Mouse (Mus musculus): ENCODE results near the gene Gprc5c. TPM values are rescaled to one million over a fixed set of nuclear protein-coding genes. Genes with fewer than 3 reads are reported as not detected.

Gprc5c gene
- total and polyA plus RNA-seq, 3 experiments = not detected

GRCm38 (mm10) chr11:114854581-114854980, 3.6 kb downstream of the Gprc5c start:
- no peak overlapping the region for H3K27ac ChIP-seq (ENCODE audit: control insufficient read depth, low read depth, low read length)
- H3K4me1 ChIP-seq (ENCODE audit: control insufficient read depth in 1 of 2, insufficient read depth in 2 of 2, low read length in 2 of 2) = no peaks in the 10 kb centered on the region
- H3K9ac ChIP-seq (ENCODE audit: control insufficient read depth, low read depth, low read length, poor library complexity, severe bottlenecking) = no peak overlapping the region
- no peaks in the 10 kb centered on the region for H3K79me2 ChIP-seq (ENCODE audit: control insufficient read depth, insufficient read depth, low read length, poor library complexity)
- H3K36me3 ChIP-seq (ENCODE audit: control insufficient read depth in 1 of 2, insufficient read depth in 2 of 2, low read length in 2 of 2) = no peaks in the 10 kb centered on the region
- no peaks in the 10 kb centered on the region for H3K9me3 ChIP-seq (replicated peaks; ENCODE audit: insufficient read depth, low read length)
- H3K4me3 ChIP-seq (ENCODE audit: control insufficient read depth in 1 of 2, insufficient read depth in 1 of 2, low read depth in 2 of 2, low read length in 2 of 2) = no peak overlapping the region
- H3K27me3 ChIP-seq (ENCODE audit: control insufficient read depth in 1 of 2, insufficient read depth in 2 of 2, low read length in 2 of 2) = no peaks in the 10 kb centered on the region
- TF ChIP-seq RCOR1 (IDR thresholded peaks at IDR 0.05; ENCODE audit: low read depth, low read length) = no peak
- no peak for TF ChIP-seq MXI1 (IDR thresholded peaks at IDR 0.05; ENCODE audit: low read depth, low read length)
- no peak for TF ChIP-seq TBP (IDR thresholded peaks at IDR 0.05; ENCODE audit: low read depth, low read length)
- no peak for TF ChIP-seq ELF1 (IDR thresholded peaks at IDR 0.05; ENCODE audit: low read depth, low read length)
- TF ChIP-seq MAX (IDR thresholded peaks at IDR 0.05; ENCODE audit: low read length) = no peak
- no peak for TF ChIP-seq TAL1 (IDR thresholded peaks at IDR 0.05; ENCODE audit: low read length)
- no peak for DNase-seq (ENCODE audit: low read depth, low spot score)

GRCm38 (mm10) chr11:114856125-114856524, 5.2 kb downstream of the Gprc5c start:
- Histone ChIP-seq H3K9ac (ENCODE audit: control insufficient read depth, low read depth, low read length, poor library complexity, severe bottlenecking) (no peak overlapping the region), H3K9me3 (replicated peaks; ENCODE audit: insufficient read depth, low read length) (no peaks in the 10 kb centered on the region), H3K4me1 (ENCODE audit: control insufficient read depth in 1 of 2, insufficient read depth in 2 of 2, low read length in 2 of 2) (no peaks in the 10 kb centered on the region), H3K27ac (ENCODE audit: control insufficient read depth, low read depth, low read length) (no peak overlapping the region), H3K27me3 (ENCODE audit: control insufficient read depth in 1 of 2, insufficient read depth in 2 of 2, low read length in 2 of 2) (no peaks in the 10 kb centered on the region), H3K36me3 (ENCODE audit: control insufficient read depth in 1 of 2, insufficient read depth in 2 of 2, low read length in 2 of 2) (no peaks in the 10 kb centered on the region), H3K79me2 (ENCODE audit: control insufficient read depth, insufficient read depth, low read length, poor library complexity) (no peaks in the 10 kb centered on the region), H3K4me3 (ENCODE audit: control insufficient read depth in 1 of 2, insufficient read depth in 1 of 2, low read depth in 2 of 2, low read length in 2 of 2) (no peak overlapping the region)
- DNase-seq (ENCODE audit: low read depth, low spot score) = no peak
- TF ChIP-seq E2F4 (IDR thresholded peaks at IDR 0.05; ENCODE audit: borderline replicate concordance, low read depth, low read length) (no peak), GATA1 (IDR thresholded peaks at IDR 0.05; ENCODE audit: low read depth, low read length) (no peak), NELFE (IDR thresholded peaks at IDR 0.05; ENCODE audit: low read depth, low read length) (no peak), GABPA (IDR thresholded peaks at IDR 0.05; ENCODE audit: low read depth, low read length) (no peak), ZKSCAN1 (IDR thresholded peaks at IDR 0.05; ENCODE audit: low read depth, low read length) (no peak), ZC3H11A (IDR thresholded peaks at IDR 0.05; ENCODE audit: low read depth, low read length) (no peak), MYC (IDR thresholded peaks at IDR 0.05; ENCODE audit: low read depth, low read length) (no peak), RCOR1 (IDR thresholded peaks at IDR 0.05; ENCODE audit: low read depth, low read length) (no peak), EP300 (IDR thresholded peaks at IDR 0.05; ENCODE audit: low read depth in 1 of 2, low read length in 2 of 2) (no peak), TBP (IDR thresholded peaks at IDR 0.05; ENCODE audit: low read depth, low read length) (no peak), MXI1 (IDR thresholded peaks at IDR 0.05; ENCODE audit: low read depth, low read length) (no peak), ZNF384 (IDR thresholded peaks at IDR 0.05; ENCODE audit: low read depth, low read length) (no peak), CHD1 (IDR thresholded peaks at IDR 0.05; ENCODE audit: low read depth, low read length) (no peak), TCF12 (IDR thresholded peaks at IDR 0.05; ENCODE audit: low read depth, low read length) (no peak), ELF1 (IDR thresholded peaks at IDR 0.05; ENCODE audit: low read depth, low read length) (no peak), NRF1 (IDR thresholded peaks at IDR 0.05; ENCODE audit: insufficient read depth, low read depth, low read length, poor library complexity, severe bottlenecking) (no peak), RAD21 (IDR thresholded peaks at IDR 0.05; ENCODE audit: low read depth, low read length) (no peak), SMC3 (IDR thresholded peaks at IDR 0.05; ENCODE audit: low read depth, low read length) (no peak)
